Mouse (Mus musculus): ENCODE measurements around the gene Phf7.

DNA sequence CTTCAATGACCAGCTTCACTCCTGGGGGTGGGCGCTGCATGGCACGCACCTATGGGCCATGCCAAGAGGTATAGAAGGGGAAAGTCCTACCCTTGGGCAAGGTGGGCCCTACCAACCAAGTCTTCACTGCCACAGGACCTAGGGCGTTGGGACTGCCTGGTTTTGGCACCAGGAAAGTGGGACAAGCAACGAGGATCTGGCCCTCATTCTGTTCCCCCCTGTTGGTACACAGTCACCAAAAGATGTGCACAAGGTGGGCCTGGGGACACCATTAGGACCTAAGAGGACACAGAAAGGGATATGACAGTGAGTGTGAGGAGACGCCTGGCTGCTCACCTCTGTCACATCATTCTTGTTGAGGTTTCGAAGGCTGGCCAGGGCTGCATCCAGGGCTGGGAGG lies 20.0 kb upstream of the Phf7 start:
- TF ChIP-seq CTCF (conservative IDR thresholded peaks at IDR 0.05; ENCODE audit: insufficient read depth, insufficient read length, low read depth, low read length) (no peak), POLR2A (IDR thresholded peaks at IDR 0.05; ENCODE audit: low read depth, low read length) (no peak)
